Mouse (Mus musculus) embryonic facial prominence, embryonic 10.5 days (tissue): ENCODE results near the gene Ehd3. TPM values are rescaled to one million over a fixed set of nuclear protein-coding genes. Genes with fewer than 3 reads are reported as not detected.

Experiments used
- DNase-seq: peaks from one replicate; pipeline ENCODE4 v3.0.0-alpha.2; 2017; ENCODE audit warnings: low spot score
- H3K27ac ChIP-seq: fragments of 300-500 bp; sonication (generic); replicated peaks from 2 replicates; pipeline ENCODE4 v1.5.1; 2016; ENCODE audit warnings: mild to moderate bottlenecking
- H3K27me3 ChIP-seq: fragments of 300-500 bp; sonication (generic); replicated peaks from 2 replicates; pipeline ENCODE4 v1.6.1; 2016; ENCODE audit warnings: low read depth, mild to moderate bottlenecking; ENCODE audit not compliant: poor library complexity, severe bottlenecking
- H3K36me3 ChIP-seq: fragments of 300-500 bp; sonication (generic); replicated peaks from 2 replicates; pipeline ENCODE4 v1.6.1; 2016; ENCODE audit warnings: mild to moderate bottlenecking, moderate library complexity
- H3K4me1 ChIP-seq: fragments of 300-500 bp; sonication (generic); 2 replicates; pipeline ENCODE4 v1.6.1; 2016
- H3K4me3 ChIP-seq: fragments of 300-500 bp; sonication (generic); 2 replicates; pipeline ENCODE4 v1.5.1; 2016; ENCODE audit warnings: mild to moderate bottlenecking, moderate library complexity
- H3K9me3 ChIP-seq: fragments of 300-500 bp; sonication (generic); 2 replicates; pipeline ENCODE4 v1.6.1; 2016; ENCODE audit warnings: mild to moderate bottlenecking
- WGBS: fragments of 180-500 bp; shearing (Covaris S2); methylation state at CpG from one replicate; pipeline ENCODE4 v1.1.7; 2016; 5-methylcytosine and 5-hydroxymethylcytosine counted together
- polyA plus RNA-seq: library from polyadenylated mRNA; unstranded; fragments of >200 nt; fragmentation: Nextera tagmentation; extraction: Ambion mirVana; gene quantifications from 2 replicates; pipeline ENCODE4 v1.2.1, GENCODE M21; 2016

The Ehd3 gene
- polyA plus RNA-seq, 1 experiment from 2014 or later: 8.9 TPM

DNA sequence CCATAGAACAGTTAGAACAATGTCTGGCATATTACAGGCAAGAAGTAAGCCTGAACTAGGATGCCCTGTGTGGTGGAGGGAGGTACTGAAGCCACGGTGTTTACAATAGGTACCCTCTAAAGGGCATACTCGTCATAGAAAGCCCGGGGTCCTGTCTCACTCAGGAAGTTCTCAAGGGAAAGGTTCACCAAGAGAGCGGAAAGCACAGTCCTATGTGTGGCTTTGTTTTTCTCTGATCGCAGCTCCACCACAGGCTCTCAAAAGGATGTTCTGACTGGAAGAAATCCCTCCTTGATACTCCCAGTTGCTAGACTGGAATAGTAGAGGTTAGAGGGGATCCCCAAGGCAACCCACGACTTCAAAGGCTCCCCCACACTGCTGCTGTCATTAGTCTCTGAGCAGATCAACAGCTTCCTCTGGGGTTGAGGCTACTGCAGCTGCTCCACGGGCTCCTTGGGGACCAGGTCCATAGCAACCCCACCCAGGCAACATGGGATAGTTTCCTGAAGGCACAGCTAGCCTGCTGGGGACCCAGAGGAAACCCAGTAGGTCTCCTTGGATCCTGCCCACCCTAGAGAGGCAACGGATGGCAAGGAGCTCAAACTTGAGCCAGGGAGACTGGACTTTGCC, 9.2 kb downstream of the Ehd3 start:
- Histone ChIP-seq H3K4me3 (no peak overlapping the region), H3K27me3 (no peaks in the 10 kb centered on the region), H3K9me3 (no peaks in the 10 kb centered on the region), H3K4me1 (peaks cover 7% of the 10 kb centered on the region), H3K36me3 (no peaks in the 10 kb centered on the region), H3K27ac (no peak overlapping the region)
- no peak for DNase-seq
- WGBS: 80% methylated on average over 8 of the region's 8 CpGs

DNA sequence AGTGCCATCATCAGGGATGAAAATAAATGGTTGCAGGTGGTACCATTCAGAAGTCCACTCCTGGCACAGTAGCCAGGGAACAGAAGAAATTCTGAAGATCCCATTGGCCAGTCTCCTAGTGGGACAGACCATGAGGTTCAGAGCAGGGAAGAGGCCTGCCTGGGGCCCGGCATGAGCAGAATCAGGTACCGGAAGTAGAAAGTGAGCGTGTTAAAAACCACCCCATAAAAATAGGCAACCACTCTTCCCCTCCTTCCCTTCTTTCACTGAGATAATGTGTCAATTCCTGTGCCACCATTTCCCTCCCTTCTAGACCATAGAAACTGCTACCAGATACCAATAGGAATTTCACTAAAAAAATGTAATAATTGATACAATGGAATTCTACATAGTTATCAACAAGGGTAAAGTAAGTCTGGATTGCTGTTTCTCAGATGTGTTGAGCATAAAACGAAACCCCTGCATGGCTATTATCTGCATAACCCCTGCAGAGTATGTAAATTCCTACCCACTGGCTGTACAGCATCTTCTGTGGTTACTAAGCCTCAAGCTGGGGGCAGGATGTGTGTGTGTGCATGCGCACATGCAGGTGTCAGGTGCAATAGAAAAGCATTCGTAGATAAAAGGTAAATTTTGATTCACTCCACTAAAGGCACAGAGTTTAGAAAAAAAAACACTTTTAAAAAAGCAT, 10.7 kb downstream of the Ehd3 start:
- WGBS: 86% methylated on average over 6 of the region's 6 CpGs
- DNase-seq: no peak
- Histone ChIP-seq H3K4me3 (no peak overlapping the region), H3K36me3 (no peaks in the 10 kb centered on the region), H3K27ac (no peak overlapping the region), H3K9me3 (no peaks in the 10 kb centered on the region), H3K27me3 (no peaks in the 10 kb centered on the region), H3K4me1 (peaks cover 10% of the 10 kb centered on the region)

DNA sequence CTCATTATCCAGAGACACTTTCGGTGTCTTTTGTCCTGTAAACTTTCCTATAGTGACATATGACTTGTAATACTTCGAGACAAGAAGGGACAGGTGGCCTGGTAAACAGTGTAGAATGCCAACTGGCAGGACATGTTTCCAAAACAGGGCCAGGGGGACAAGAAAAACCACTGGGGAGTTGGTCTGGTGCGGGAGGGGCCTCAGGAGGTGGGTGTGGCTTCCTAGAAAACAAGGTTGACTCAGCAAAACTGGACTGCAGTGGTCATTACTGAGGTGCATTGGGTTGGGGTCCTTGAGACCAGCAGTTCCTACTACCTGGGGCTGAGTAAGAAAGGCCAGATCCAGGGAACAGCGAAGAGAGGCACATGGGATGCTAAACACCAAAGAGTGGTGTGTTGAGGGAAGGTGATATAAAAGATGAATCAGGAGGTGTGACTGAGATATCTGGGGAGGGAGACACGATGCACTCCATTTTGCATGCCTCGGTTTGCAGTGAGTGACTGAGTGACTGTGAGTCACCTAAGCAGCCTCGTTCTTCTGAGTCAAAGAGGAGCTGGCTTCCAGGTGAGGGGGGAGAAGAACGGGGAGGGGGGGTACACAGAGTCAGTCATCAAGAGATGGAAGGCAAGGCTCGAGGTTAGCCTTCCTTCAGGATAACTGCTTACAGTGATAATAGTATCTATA, 13.9 kb downstream of the Ehd3 start:
- WGBS: 88% methylated on average over 9 of the region's 9 CpGs
- H3K27me3 ChIP-seq: no peaks in the 10 kb centered on the region
- no peaks in the 10 kb centered on the region for H3K36me3 ChIP-seq
- no peak for DNase-seq
- 0 out of 2 replicates have a peak, but pooled peaks cover 3% of the 10 kb centered on the region for H3K4me1 ChIP-seq
- no peaks in the 10 kb centered on the region for H3K9me3 ChIP-seq
- H3K4me3 ChIP-seq: no peak overlapping the region
- no peak overlapping the region for H3K27ac ChIP-seq

DNA sequence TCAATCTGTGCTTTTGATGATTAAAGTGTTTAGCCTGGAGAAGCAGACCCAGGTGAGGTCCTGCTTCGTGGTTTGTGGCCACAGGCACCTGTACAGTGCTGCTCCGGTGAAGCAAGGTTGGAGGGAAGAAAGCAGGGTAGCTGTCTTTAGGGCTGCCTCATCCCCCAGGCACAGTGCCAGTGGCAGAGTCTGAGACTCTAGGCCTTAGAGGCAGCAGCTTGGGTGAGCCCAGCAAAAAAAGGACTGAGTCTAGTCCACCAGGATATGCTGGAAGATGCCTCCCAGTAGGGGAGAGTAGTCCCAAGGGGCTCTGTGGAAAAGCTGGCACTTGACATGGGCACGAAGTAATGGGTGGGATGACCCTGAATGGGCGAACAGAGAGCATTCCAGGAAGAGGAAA, 15.0 kb downstream of the Ehd3 start:
- H3K4me3 ChIP-seq: no peak overlapping the region
- DNase-seq: no peak
- H3K9me3 ChIP-seq: no peaks in the 10 kb centered on the region
- no peaks in the 10 kb centered on the region for H3K27me3 ChIP-seq
- no peaks in the 10 kb centered on the region for H3K36me3 ChIP-seq
- WGBS: 69% methylated on average over 4 of the region's 4 CpGs
- peaks cover 13% of the 10 kb centered on the region for H3K4me1 ChIP-seq
- H3K27ac ChIP-seq: 0 out of 2 replicates have a peak overlapping the region, but pooled peaks have one; percentile 15

DNA sequence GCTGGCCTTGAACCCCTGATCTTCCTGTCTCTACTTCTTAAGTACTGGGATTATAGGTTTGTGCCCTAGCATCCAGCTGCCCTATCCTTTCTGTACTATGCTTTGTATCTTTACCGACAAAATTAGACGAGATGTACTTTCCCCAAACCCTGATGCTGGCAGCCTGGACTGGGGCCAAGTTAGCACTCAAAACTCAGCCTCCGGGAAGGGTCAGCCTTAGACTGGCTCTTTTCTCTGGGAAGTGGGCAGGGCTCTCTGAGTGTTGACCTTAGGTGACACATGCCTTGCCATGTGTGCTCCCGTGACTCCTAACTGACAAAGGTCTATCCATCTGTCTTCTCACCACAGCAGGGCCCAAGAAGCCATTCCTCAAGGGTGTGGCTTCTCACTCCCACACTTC, 16.8 kb downstream of the Ehd3 start:
- no peak for DNase-seq
- no peaks in the 10 kb centered on the region for H3K9me3 ChIP-seq
- WGBS: 84% methylated on average over 4 of the region's 4 CpGs

DNA sequence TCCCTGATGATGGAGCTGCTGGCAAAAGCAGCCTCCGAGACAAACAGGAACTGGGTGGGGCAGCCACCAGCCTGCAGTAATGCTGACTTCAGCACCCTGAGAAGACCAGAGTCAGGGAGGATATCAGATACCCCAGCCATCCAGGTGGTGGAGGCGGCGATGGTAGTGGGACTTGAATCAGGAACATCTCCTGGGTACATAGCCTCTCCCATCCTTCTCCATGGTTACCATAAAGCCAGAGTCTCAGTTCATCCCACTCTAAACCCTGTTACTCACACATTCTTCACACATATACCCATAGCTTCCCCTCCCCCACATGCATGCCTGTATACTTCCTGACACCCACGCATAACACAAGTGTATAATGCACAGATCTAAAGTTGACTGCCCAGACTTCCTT, 18.3 kb downstream of the Ehd3 start:
- DNase-seq: no peak
- Histone ChIP-seq H3K27me3 (no peaks in the 10 kb centered on the region), H3K36me3 (peaks cover 6% of the 10 kb centered on the region; the same call in 1 of the 2 replicates), H3K27ac (no peak overlapping the region), H3K9me3 (no peaks in the 10 kb centered on the region), H3K4me1 (peaks cover 20% of the 10 kb centered on the region), H3K4me3 (no peak overlapping the region)
- WGBS: 79% methylated on average over 4 of the region's 4 CpGs

More for the DNA sequence above, 16.8 kb downstream of the Ehd3 start:
- Histone ChIP-seq H3K36me3 (no peaks in the 10 kb centered on the region), H3K27me3 (no peaks in the 10 kb centered on the region), H3K4me3 (no peak overlapping the region), H3K27ac (no peak overlapping the region), H3K4me1 (peaks cover 20% of the 10 kb centered on the region)

DNA sequence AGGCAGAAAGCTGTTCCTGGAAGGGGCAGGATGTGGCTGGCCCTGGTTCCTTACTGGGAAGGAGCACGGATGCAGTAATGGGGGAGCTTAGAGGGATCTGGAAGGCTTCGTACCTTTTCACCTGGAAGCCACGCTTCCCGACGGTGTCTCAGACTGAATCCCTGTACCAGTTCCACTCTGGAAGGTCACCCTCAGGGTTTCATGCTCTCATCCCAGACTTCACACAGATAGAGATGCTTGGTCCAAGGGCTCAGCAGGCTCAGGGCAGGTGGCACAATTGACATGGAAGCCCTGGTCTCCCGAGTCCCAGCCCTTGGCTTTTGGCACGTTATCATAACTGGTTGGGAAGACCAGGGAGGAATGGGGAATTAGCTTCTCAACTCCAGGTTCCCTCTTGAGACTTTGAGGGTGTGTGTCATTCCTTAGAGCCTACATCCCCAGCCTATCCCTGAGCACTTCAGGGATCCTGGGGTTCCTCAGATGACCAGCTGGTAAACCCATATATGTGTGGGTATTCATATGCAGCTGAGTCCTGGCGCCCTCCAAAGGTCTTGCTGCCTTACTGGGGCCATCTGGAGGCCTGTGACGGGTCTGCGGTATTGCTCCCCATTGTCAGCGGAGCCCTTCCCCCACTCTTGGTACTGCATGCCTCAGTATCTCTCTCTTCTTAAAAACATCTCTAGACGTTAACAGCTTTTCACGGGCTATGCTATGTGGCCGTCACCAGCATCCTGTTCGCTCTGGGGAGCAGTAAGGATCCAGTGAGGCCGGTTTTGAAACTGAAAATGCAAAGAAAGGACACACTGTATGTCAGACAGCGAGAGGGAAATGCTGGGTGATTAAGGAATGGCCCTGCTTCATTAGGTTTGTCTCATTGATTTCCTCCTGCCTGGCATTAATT, 19.4 kb downstream of the Ehd3 start:
- 64% methylated on average over 17 of the region's 17 CpGs for WGBS
- peaks cover 20% of the 10 kb centered on the region for H3K4me1 ChIP-seq
- H3K27ac ChIP-seq: peak overlapping the region; percentile 20; the same call in 1 of the 2 replicates
- H3K36me3 ChIP-seq: peaks cover 17% of the 10 kb centered on the region
- no peaks in the 10 kb centered on the region for H3K9me3 ChIP-seq
- H3K27me3 ChIP-seq: no peaks in the 10 kb centered on the region
- no peak overlapping the region for H3K4me3 ChIP-seq
- peak; percentile 27 for DNase-seq

DNA sequence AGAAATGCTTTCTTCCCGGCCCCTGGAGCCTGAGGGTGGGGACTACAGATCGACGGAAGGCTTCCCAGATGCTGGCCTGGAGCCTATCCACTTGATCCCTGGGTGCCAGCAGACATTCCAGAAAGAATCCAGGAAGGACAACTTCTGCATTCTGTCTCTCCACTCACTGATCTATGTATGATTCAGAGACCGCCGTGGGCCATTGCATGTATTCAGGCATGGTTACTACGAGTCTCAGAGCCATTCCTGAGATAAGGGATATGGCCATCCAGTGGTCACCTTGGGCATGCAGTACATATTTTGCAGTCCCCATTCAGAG, 20.0 kb downstream of the Ehd3 start:
- 64% methylated on average over 6 of the region's 6 CpGs for WGBS
- H3K36me3 ChIP-seq: peaks cover 22% of the 10 kb centered on the region
- no peaks in the 10 kb centered on the region for H3K27me3 ChIP-seq
- DNase-seq: peak; percentile 25
- H3K9me3 ChIP-seq: no peaks in the 10 kb centered on the region
- H3K4me1 ChIP-seq: peaks cover 18% of the 10 kb centered on the region
- H3K4me3 ChIP-seq: no peak overlapping the region
- no peak overlapping the region; the same call in 1 of the 2 replicates for H3K27ac ChIP-seq

DNA sequence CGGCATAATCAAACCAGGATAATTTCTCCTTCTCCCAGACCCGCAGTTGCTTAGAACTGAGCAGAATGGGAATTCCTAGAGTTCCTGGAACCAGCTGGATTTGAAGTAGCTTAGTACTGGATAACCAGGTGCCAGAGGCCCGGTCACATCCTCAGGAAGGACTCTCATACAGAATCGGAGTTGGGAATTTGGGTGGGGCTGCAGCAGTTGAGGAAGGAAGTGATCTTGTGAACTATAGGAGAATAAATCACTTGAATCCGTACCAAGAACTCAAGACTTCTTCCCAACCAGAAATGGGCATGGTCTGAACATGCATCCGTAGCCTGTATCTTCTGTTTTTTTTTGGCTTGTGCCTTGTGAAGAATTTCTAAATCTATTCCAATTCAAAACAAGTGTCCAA, 22.2 kb downstream of the Ehd3 start:
- no peaks in the 10 kb centered on the region for H3K9me3 ChIP-seq
- no peak overlapping the region for H3K27ac ChIP-seq
- H3K4me1 ChIP-seq: peaks cover 16% of the 10 kb centered on the region
- no peaks in the 10 kb centered on the region for H3K27me3 ChIP-seq
- H3K4me3 ChIP-seq: no peak overlapping the region
- H3K36me3 ChIP-seq: peaks cover 32% of the 10 kb centered on the region
- WGBS: 90% methylated on average over 6 of the region's 6 CpGs
- no peak for DNase-seq

DNA sequence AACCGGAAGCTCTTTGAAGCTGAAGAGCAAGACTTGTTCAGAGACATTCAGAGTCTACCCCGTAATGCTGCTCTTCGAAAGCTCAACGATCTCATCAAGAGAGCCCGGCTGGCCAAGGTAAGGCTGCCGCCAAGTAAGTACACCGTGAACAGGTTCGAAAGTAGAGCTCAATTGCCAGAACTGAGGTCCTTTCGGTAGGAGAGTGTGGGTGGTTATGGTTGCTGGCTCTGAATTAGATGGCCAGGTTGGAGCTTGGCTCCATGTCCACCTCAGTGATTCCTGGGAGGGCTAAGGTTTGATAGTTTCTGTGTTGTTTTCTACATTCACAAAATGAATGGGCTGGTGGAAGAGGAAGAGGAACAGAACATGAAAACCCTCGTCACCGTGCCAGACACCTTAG, 23.5 kb downstream of the Ehd3 start:
- H3K27ac ChIP-seq: no peak overlapping the region
- H3K4me1 ChIP-seq: peaks cover 16% of the 10 kb centered on the region
- no peak overlapping the region for H3K4me3 ChIP-seq
- no peaks in the 10 kb centered on the region for H3K9me3 ChIP-seq
- peaks cover 37% of the 10 kb centered on the region for H3K36me3 ChIP-seq
- 96% methylated on average over 11 of the region's 11 CpGs for WGBS
- no peak for DNase-seq
- H3K27me3 ChIP-seq: no peaks in the 10 kb centered on the region

DNA sequence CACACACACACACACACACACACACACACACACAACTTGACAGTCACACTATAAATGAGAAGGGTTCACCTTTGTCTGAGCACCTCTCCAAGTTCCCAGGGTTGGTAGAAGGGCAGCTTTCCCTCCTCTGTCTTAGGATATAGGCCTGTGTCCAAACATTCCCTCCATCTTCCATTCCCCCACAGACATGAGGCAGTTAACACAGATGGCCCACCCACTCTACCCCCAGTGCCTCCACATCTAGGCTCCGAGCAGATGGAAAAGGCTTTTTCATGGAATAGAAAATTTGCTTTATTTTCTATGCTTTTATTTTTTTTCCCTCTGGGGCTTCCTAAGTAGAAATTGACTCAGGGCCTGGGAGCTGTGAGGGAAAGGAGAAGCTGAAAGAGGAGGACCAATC, 26.6 kb downstream of the Ehd3 start:
- Histone ChIP-seq H3K9me3 (no peaks in the 10 kb centered on the region), H3K36me3 (peaks cover 37% of the 10 kb centered on the region), H3K4me3 (no peak overlapping the region), H3K4me1 (no peaks in the 10 kb centered on the region), H3K27me3 (no peaks in the 10 kb centered on the region), H3K27ac (no peak overlapping the region)
- 92% methylated on average over 1 of the region's 1 CpGs for WGBS
- DNase-seq: no peak

DNA sequence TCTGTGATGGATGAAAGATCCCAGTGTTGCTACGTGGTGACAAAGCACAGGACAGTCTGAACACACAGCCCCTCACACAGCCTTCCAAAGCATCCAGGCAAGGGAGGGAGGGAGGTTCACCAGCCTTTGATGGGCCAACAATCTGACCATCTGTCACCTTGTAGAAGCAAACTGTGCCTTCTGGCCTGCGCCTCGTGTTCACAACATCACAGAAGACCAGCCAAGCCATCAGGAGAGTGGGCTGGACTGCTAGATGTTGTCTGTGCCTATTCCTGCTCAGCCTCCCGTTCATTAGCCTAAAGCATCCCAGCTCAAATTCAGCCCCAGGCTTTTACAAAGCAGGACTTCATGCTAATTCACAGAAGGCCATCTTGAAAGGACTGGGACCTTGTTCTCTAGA, 27.5 kb downstream of the Ehd3 start:
- WGBS: 80% methylated on average over 4 of the region's 4 CpGs
- Histone ChIP-seq H3K36me3 (peaks cover 37% of the 10 kb centered on the region), H3K9me3 (no peaks in the 10 kb centered on the region)

More for the DNA sequence above, 27.5 kb downstream of the Ehd3 start:
- Histone ChIP-seq H3K4me3 (no peak overlapping the region), H3K4me1 (no peaks in the 10 kb centered on the region), H3K27me3 (no peaks in the 10 kb centered on the region), H3K27ac (no peak overlapping the region)
- DNase-seq: no peak
